Mouse (Mus musculus) thymus, postnatal 14 days (tissue): ENCODE results near the gene Mcts2.

ENCODE experiments used
- DNase-seq: peaks from one replicate; pipeline ENCODE4 v3.0.0; 2021

The Mcts2 gene

DNA sequence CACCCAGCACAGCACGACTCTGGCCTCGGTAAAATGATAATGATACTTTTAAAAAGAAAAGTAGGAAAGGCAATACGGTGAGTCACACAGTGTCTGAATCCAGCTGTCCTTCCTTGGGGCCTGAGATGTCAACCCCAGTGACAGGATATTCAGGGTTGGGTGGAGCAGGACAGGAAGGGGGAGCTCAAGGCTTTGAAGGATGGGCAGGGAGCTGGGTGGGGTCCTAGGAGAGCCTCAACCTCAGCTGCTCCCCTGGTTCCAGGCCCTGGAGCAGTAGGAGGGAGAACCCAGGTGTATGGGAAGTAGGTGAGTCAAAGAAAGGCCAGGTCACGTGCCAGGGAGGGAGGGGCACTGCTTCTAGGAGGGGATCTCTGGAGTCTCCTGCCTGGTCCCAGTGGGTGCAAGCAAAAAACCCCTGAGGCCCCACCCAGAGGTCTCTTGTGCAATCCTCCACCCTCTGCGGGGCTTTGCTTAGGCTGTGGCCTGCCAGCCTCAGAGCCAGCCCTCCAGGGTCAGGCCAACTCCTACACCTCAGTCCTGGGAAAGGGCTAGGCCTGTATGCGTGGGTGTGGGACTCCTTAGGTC lies 40.0 kb downstream of the Mcts2 start:
- DNase-seq: no peak

DNA sequence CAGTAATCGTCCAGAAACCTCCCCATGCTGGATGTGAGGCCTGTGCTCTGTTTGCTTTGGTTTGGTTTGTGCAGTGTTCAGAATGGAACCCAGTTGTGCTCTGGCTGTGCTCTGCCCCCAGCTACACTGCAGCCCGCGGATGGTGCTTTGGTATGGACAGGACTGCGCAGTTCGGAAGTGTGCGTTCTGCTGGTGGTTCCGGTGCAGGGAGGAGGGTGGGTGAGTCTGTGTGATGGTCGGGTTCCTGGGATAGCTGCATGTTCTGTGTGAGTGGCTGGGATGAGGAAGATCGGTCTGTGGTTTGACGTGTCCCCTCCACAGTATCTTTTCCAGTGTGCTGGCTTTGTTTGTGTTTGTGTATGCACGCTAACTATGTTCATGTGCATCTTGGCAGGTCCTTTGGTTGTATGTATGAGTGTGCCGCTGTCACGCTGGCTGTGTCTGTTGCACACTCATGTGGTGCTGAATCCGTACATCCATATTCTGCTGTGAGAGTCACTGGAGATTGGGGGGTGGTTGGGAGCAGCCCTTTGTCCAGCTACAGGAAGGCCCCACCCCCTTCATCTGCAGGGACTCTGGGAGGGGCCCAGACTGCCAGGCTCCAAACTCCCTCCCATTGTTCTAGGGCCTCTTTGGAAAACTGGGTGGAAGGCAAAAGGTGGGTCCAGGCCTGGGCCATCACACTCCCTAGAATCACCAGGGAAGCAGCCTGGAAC lies 41.1 kb downstream of the Mcts2 start:
- no peak for DNase-seq

DNA sequence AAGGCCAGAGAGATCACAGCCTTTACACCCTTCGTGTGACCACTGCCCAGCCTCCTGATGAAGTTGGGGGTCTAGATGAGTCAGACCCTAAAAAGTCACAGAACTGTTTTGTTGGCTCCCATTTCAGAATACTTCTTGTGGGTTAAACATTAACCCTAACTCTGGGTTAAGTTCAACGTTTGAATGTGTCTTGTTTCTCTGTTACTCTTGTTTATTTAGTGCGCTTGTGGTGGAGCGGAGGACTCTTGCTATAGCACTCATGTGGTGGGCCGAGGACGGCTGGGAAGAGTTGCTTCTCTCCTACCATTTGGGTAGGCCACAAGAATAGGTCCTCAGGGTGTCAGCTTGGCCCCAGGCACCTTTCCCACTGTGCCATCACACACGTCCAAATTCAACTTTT lies 41.8 kb downstream of the Mcts2 start:
- no peak for DNase-seq

DNA sequence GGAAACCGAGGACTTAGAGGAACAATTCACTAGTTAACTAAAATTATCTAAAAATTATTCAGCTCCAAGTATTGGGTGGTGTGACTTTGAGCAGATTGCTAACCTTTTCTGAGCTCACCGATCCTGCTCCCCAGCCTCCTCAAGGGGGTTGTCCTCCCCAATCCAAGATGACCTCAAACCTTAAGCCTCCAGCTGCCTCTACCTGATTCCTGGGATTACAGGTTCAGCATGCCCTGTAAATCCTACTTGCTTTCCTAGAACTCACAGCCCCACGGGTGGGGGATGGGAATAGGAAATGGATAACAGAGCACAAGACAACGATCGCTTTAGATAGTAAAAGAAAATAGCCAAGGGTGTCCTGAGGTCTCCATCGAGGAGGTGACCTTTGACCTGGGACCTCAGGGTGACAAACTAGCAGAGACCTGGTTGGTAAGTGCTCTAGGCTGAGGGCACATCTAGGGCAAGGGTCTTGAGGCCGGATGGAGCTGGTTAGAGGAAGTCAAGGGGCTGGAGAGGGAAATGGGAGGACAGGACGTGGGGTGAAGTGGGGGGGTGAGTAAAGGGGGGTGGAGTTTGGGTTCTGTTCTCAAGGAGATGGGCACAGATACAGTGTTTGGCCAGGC lies 42.3 kb downstream of the Mcts2 start:
- no peak for DNase-seq

DNA sequence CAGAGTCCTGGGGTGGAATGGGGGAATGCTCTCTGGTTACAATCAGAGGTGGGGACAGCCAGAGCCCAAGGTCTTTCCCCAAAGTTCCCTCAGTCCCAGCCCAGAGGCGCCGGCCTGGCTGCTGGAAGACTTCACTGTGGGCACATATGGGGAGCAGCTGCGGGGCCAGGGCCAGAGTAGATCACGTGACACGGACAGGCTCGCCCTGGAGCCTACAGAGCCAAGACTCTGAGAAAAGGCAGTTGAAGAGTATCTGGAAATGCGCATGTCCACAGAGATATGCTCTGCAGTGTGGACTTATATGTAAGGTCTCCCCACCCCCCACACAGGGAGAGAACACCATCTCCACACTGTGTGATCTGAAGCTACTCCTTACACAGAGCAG lies 42.8 kb downstream of the Mcts2 start:
- DNase-seq: no peak

DNA sequence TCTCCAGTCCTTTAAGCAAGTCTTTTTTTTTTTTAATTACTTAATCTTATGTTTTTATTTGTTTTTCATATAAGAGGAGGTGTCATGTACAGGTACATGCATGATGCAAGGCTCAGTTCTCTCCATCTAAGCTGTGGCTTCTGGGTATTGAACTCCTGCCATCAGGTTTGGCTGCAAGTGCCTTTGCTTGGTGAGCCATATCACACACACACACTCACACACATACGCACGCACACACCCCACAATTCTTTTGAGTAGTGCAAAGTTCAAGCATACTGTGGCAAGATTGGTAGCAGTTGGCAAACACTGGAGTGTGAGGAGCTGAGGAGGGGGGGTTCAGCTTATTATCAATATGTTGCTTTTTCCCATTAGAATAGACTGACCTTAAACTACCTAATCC lies 46.4 kb downstream of the Mcts2 start:
- no peak for DNase-seq

DNA sequence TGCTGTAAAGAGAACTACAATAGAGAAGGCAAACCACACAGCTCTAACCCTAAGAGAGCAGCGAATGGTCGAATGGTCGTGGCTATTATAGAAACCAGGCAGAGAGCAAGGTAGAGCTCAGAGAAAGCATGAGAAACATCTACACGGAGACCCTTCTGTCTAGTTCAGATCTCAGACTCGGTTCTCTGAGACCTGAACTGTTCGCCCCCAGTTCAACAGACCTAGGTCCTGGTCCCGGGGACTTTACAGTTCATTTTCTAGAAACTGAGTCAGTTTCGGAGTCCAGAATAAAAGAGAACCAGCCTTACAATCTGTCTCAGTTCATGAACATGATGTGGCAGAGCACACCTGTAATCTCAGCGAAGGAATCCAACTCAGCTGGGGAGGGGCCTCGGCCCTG lies 47.7 kb downstream of the Mcts2 start:
- DNase-seq: no peak

DNA sequence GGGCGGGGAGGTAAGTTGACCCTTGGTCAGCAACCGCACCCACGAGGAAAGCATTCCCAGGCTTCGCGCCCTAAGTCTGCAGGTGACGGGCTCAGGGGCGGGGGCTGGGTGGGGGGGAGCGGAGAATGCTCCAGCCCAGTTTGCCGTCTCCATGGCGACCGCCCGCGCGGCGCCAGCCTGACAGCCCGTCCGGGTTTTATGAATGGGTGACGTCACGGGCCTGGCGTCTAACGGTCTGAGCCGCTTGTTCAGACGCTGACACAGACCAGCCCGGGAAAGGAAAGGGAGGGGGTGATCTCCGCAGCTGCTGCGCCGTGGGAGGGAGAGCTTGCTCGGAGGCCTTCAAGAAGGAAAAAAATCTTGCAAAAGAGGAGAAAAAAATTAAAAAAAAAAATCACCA lies 48.1 kb downstream of the Mcts2 start:
- peak; percentile 86 for DNase-seq

DNA sequence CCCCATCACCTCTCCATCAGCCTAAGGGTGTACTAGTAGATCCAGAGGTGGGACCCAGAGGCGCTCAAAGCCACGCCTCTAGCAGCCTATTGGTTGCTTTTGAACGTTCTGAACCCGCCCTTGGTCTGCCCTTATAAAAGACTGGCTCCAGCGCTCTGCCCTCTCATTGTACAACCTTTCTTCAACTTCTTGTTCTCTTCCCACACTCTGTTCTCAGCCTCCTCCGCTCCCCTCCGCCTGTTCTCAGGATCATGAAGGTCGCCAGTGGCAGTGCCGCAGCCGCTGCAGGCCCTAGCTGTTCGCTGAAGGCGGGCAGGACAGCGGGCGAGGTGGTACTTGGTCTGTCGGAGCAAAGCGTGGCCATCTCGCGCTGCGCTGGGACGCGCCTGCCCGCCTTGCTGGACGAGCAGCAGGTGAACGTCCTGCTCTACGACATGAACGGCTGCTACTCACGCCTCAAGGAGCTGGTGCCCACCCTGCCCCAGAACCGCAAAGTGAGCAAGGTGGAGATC lies 49.3 kb downstream of the Mcts2 start, which contains the start of gene Id1:
Id1 (plus strand) TSS at position 162 of the 512 bp plus-strand sequence.
- DNase-seq: peak; percentile 80

DNA sequence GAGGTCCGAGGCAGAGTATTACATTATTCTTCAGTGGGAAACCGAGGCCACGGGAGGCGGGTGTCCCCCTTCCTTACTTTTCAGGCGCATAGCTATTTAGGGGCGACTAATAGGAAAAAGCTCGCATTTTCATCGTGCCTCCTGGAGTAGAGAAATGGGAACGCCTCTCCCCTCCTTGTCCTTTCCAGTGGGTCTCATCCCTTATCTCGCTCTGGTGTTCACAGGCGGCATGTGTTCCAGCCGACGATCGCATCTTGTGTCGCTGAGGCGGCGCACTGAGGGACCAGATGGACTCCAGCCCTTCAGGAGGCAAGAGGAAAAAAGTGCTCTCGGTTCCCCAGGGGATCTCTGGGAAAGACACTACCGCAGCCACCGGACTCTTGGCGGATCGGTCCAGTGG lies 49.9 kb downstream of the Mcts2 start:
- DNase-seq: no peak
